Mouse (Mus musculus) heart, postnatal 0 days (tissue): Measurements from ENCODE around the gene Chst15.

Experiments used
- CTCF ChIP-seq: IDR thresholded peaks from 2 replicates; pipeline ENCODE4 v1.5.1; 2016; ENCODE audit warnings: antibody characterized with exemption, control low read depth, low read depth
- EP300 ChIP-seq: IDR thresholded peaks from 2 replicates; pipeline ENCODE4 v1.6.1; 2016; ENCODE audit warnings: antibody characterized with exemption, low read depth

DNA sequence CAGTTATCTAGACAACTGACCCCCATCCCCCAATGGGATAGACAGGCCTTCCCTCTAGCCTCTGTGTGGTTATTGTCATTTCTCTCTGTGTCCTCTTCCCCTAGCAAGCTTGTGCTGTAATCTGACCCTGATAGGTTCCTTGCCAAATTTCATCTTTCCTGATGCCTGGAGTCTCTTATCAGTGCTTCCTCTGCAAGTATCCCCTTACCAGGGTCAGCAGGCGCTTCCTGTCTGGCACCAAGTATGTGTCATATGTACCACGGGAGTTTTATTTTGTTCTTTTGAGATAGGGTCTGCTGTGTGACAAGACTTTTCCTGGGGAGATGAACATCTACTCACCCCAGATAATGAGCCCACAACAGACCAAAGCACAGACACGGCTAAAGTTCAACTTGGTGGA is 38.4 kb downstream of the Chst15 start:
- TF ChIP-seq EP300, result no peak
- TF ChIP-seq CTCF, result no peak
